Mouse (Mus musculus): Measurements from ENCODE around the gene Zfp445. TPM values are rescaled to one million over a fixed set of nuclear protein-coding genes. Genes with fewer than 3 reads are reported as not detected.
A peak's percentile ranks its signal among the peaks of the same experiment; 100 is the strongest.

Gene Zfp445
- 17.0 and 19.2 TPM in 2 replicates for polyA plus RNA-seq (2015; fragmentation: Nextera tagmentation; extraction: Ambion mirVana)

DNA sequence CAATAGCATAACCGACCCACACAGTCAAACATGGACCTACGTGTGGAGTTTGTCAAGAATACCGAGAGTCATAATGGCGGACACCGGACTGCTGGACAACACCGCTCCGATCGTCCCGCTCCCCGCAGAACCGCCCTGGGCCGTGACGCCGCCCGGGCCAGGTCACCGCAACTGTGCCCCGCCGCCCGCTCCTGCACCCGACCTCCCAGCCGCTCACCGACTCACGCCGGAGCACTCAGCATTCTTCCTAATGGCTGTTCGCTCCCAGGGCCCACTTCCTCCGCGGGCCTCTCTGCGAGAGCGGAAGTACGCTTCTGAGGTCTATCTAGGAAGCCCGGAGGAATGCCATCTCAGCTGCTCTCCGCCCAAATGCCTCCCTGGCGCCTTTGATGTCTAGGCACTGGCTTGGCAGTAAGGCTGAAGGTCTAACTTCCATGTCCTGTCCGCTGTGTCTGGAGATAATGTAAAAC is at the start of gene Zfp445:
Zfp445 (minus strand) TSS at position 310 of the 470 bp plus-strand sequence.
- TF ChIP-seq EP300 (optimal IDR thresholded peaks at IDR 0.05) (no peak), CTCF (IDR thresholded peaks at IDR 0.05; ENCODE audit: low read depth) (no peak)

GRCm38 (mm10) chr9:122902717-122903535 is 37.1 kb upstream of the Zfp445 start:
- peak; percentile 74 for DNase-seq (ENCODE audit: low spot score)
- Histone ChIP-seq H3K4me1 (replicated peaks; ENCODE audit: control insufficient read depth, insufficient read depth) (no peaks in the 10 kb centered on the region), H3K4me2 (replicated peaks; ENCODE audit: low read depth) (peak overlapping the region; percentile 70), H3K27me3 (ENCODE audit: control insufficient read depth, insufficient read depth, low read length) (no peaks in the 10 kb centered on the region), H3K9me3 (ENCODE audit: control insufficient read depth, low read length) (no peaks in the 10 kb centered on the region), H3K9ac (ENCODE audit: low read length) (peak overlapping the region; percentile 65), H3K4me3 (ENCODE audit: low read depth, low read length) (peak overlapping the region; percentile 54), H3K36me3 (ENCODE audit: control insufficient read depth, insufficient read depth, low read length) (no peaks in the 10 kb centered on the region), H3K27ac (replicated peaks) (0 out of 2 replicates have a peak overlapping the region, but pooled peaks have one; percentile 8)
- no peak for TF ChIP-seq CTCF (IDR thresholded peaks at IDR 0.05; ENCODE audit: low read depth)
- TF ChIP-seq EP300 (optimal IDR thresholded peaks at IDR 0.05), result no peak
- peak; percentile 95 for ATAC-seq (ENCODE audit: low FRiP score, low TSS enrichment)
- 15% methylated on average over 32 of the region's 32 CpGs for WGBS

More for the DNA sequence above, at the start of gene Zfp445:
- under 1% methylated on average over 34 of the region's 34 CpGs for WGBS
- H3K27ac ChIP-seq (replicated peaks), result peak within 1 kb of the TSS; percentile 89
- H3K9me3 ChIP-seq (ENCODE audit: control insufficient read depth, low read length), result peaks cover 13% of the 10 kb centered on the region; the same call in 1 of the 2 replicates
- H3K9ac ChIP-seq (ENCODE audit: low read length), result peak within 1 kb of the TSS; percentile 88
- H3K4me3 ChIP-seq (ENCODE audit: low read depth, low read length), result peak within 1 kb of the TSS; percentile 79
- H3K4me1 ChIP-seq (replicated peaks; ENCODE audit: control insufficient read depth, insufficient read depth), result no peaks in the 10 kb centered on the region; the same call in 1 of the 2 replicates
- peak; percentile 93 for ATAC-seq (ENCODE audit: low FRiP score, low TSS enrichment)
- DNase-seq (ENCODE audit: low spot score), result peak; percentile 84
- H3K27me3 ChIP-seq (ENCODE audit: control insufficient read depth, insufficient read depth, low read length), result no peaks in the 10 kb centered on the region
- H3K36me3 ChIP-seq (ENCODE audit: control insufficient read depth, insufficient read depth, low read length), result peaks cover 12% of the 10 kb centered on the region
- H3K4me2 ChIP-seq (replicated peaks; ENCODE audit: low read depth), result peak within 1 kb of the TSS; percentile 54

DNA sequence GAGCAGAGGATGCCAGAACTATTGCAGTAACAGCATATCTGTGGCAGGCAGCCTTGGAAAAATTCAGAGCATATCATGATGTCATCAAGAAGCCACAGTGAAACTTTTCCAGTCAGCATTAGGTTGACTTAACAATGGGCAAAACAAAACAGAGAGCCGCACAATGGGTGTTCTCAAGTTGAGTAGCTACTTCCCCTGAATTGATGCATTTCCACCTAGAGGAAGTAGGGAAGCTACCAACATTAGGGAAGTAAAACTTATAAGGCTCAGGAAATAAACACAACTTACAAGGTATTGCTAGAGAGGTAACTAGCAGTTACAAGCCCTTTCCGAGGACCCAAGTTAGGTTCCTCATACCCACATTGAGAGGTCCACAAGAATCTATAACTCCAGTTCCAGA is 35.2 kb upstream of the Zfp445 start:
- DNase-seq (ENCODE audit: low spot score) (no peak), ATAC-seq (ENCODE audit: low FRiP score, low TSS enrichment) (no peak)
- Histone ChIP-seq H3K27me3 (ENCODE audit: control insufficient read depth, insufficient read depth, low read length) (no peaks in the 10 kb centered on the region), H3K9me3 (ENCODE audit: control insufficient read depth, low read length) (no peaks in the 10 kb centered on the region), H3K9ac (ENCODE audit: low read length) (no peak overlapping the region), H3K4me2 (replicated peaks; ENCODE audit: low read depth) (no peak overlapping the region), H3K4me3 (ENCODE audit: low read depth, low read length) (no peak overlapping the region), H3K27ac (replicated peaks) (no peak overlapping the region), H3K36me3 (ENCODE audit: control insufficient read depth, insufficient read depth, low read length) (no peaks in the 10 kb centered on the region), H3K4me1 (replicated peaks; ENCODE audit: control insufficient read depth, insufficient read depth) (no peaks in the 10 kb centered on the region)
- WGBS, result 91% methylated on average over 2 of the region's 2 CpGs
- TF ChIP-seq EP300 (optimal IDR thresholded peaks at IDR 0.05), result no peak
- no peak for TF ChIP-seq CTCF (IDR thresholded peaks at IDR 0.05; ENCODE audit: low read depth)

- H3K36me3 ChIP-seq (ENCODE audit: control insufficient read depth, insufficient read depth, low read length), result no peaks in the 10 kb centered on the region
- TF ChIP-seq CTCF (IDR thresholded peaks at IDR 0.05; ENCODE audit: low read depth) (no peak), EP300 (optimal IDR thresholded peaks at IDR 0.05) (no peak)
- ATAC-seq (ENCODE audit: low FRiP score, low TSS enrichment), result peak; percentile 90
- H3K9ac ChIP-seq (ENCODE audit: low read length), result peak overlapping the region; percentile 80
- H3K4me3 ChIP-seq (ENCODE audit: low read depth, low read length), result peak overlapping the region; percentile 75
- peak overlapping the region; percentile 45; the same call in 1 of the 2 replicates for H3K27ac ChIP-seq (replicated peaks)
- WGBS, result 7% methylated on average over 54 of the region's 54 CpGs
- H3K4me1 ChIP-seq (replicated peaks; ENCODE audit: control insufficient read depth, insufficient read depth), result 0 out of 2 replicates have a peak, but pooled peaks cover 3% of the 10 kb centered on the region
- peak overlapping the region; percentile 87 for H3K4me2 ChIP-seq (replicated peaks; ENCODE audit: low read depth)
- no peaks in the 10 kb centered on the region for H3K9me3 ChIP-seq (ENCODE audit: control insufficient read depth, low read length)
- peak; percentile 71 for DNase-seq (ENCODE audit: low spot score)
- no peaks in the 10 kb centered on the region for H3K27me3 ChIP-seq (ENCODE audit: control insufficient read depth, insufficient read depth, low read length)
Measured at GRCm38 (mm10) chr9:122886372-122887179, 20.8 kb upstream of the Zfp445 start.

GRCm38 (mm10) chr9:122885385-122885784 is 19.6 kb upstream of the Zfp445 start, which contains the start of gene Zkscan7:
Gene Zkscan7 (plus strand): TSS chr9:122885685.
- H3K9me3 ChIP-seq (ENCODE audit: control insufficient read depth, low read length), result no peaks in the 10 kb centered on the region
- no peak within 1 kb of the TSS for H3K27ac ChIP-seq (replicated peaks)
- peak within 1 kb of the TSS; percentile 75 for H3K4me3 ChIP-seq (ENCODE audit: low read depth, low read length)
- DNase-seq (ENCODE audit: low spot score) (no peak), ATAC-seq (ENCODE audit: low FRiP score, low TSS enrichment) (no peak)
- H3K9ac ChIP-seq (ENCODE audit: low read length), result peak within 1 kb of the TSS; percentile 80; the same call in 1 of the 2 replicates
- no peak for TF ChIP-seq CTCF (IDR thresholded peaks at IDR 0.05; ENCODE audit: low read depth)
- TF ChIP-seq EP300 (optimal IDR thresholded peaks at IDR 0.05), result no peak
- no peaks in the 10 kb centered on the region for H3K36me3 ChIP-seq (ENCODE audit: control insufficient read depth, insufficient read depth, low read length)
- H3K27me3 ChIP-seq (ENCODE audit: control insufficient read depth, insufficient read depth, low read length), result no peaks in the 10 kb centered on the region
- 0 out of 2 replicates have a peak, but pooled peaks cover 3% of the 10 kb centered on the region for H3K4me1 ChIP-seq (replicated peaks; ENCODE audit: control insufficient read depth, insufficient read depth)
- peak within 1 kb of the TSS; percentile 87 for H3K4me2 ChIP-seq (replicated peaks; ENCODE audit: low read depth)
- WGBS, result 87% methylated on average over 3 of the region's 3 CpGs
